Comparison of ENCODE assay signal across 18 mouse cellular contexts in the genomic region with DNA sequence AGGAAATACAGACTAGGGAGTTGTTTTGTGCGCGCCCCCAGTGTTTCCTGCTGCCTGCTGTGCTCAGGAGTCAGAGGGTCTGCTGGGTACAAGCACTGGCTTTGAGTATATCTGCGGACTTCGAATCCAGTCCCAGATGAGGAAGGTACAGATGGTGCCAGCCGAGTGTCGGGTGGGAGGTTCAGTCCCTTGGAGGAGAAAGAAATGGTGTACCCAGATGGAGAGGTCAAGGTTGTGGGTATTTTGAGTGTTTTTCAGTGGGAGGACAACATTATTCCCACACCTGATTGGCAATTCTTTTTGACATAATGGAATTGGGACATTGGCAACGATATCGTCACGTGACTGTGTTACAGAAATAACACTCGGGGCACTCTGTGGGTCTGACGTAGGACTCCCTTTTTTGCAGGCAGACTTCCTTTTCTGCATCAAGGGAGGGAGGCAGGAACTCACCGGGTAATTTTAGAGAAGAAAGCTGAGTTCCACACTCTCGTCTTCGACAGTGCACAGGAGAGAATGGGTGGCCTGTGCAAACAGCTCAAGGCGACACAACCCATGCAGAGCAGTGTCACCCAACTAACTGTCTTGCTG. TPM values are rescaled to one million over a fixed set of nuclear protein-coding genes. Genes with fewer than 3 reads are reported as not detected.
DNase-seq lines count a peak whose midpoint lies in the region; ATAC-seq lines count a peak whose summit lies in the region.
"Had no signal": no experiment of that assay in that cellular context is flagged by ENCODE, and none has a peak within 500 bp of the region (broad histone marks: within the 10 kb centered on the region; RNA-seq: fewer than 3 reads in every experiment).

No protein-coding gene starts in this region.

- H3K4me1 ChIP-seq in heart, embryonic 12.5 days (replicated peaks), result 0 out of 2 replicates have a peak, but pooled peaks cover 3% of the 10 kb centered on the region
- H3K4me1 ChIP-seq in hindbrain, embryonic 16.5 days (ENCODE audit: control insufficient read depth, insufficient read depth, low read depth, low read length), result no peaks in the 10 kb centered on the region
- H3K4me1 ChIP-seq: neural tube, embryonic 12.5 days had no signal

- no peaks in the 10 kb centered on the region for H3K27me3 ChIP-seq in heart, embryonic 12.5 days (replicated peaks)
- H3K27me3 ChIP-seq in hindbrain, embryonic 16.5 days (replicated peaks; ENCODE audit: control insufficient read depth, insufficient read depth, low read length), result no peaks in the 10 kb centered on the region
- H3K27me3 ChIP-seq: neural tube, embryonic 12.5 days had no signal

- no peak for ATAC-seq in heart, embryonic 12.5 days (ENCODE audit: insufficient number of reproducible peaks, low FRiP score)
- no peak for ATAC-seq in hindbrain, embryonic 16.5 days
- ATAC-seq: forebrain, embryonic 16.5 days; hindbrain, postnatal 0 days had no signal

- WGBS in heart, embryonic 12.5 days, result 81% methylated on average over 15 of the region's 15 CpGs
- whole genome bisulfite sequencing in hindbrain, embryonic 16.5 days, result 81% methylated on average over 15 of the region's 15 CpGs

- H3K9me3 ChIP-seq in heart, embryonic 12.5 days (replicated peaks), result no peaks in the 10 kb centered on the region
- no peaks in the 10 kb centered on the region for H3K9me3 ChIP-seq in hindbrain, embryonic 16.5 days (ENCODE audit: control insufficient read depth, low read length)
- H3K9me3 ChIP-seq: neural tube, embryonic 12.5 days had no signal

- no peak overlapping the region for H3K27ac ChIP-seq in heart, embryonic 12.5 days (ENCODE audit: poor library complexity, severe bottlenecking)
- H3K27ac ChIP-seq in hindbrain, embryonic 16.5 days (ENCODE audit: low read depth, low read length), result no peak overlapping the region
- H3K27ac ChIP-seq: hindbrain, postnatal 0 days; liver, embryonic 14.5 days; neural tube, embryonic 12.5 days had no signal

- peak; percentile 9 to 25 for DNase-seq in heart, adult 18-20 months
- DNase-seq in brain, adult 2 months (ENCODE audit: low read depth, low spot score), result peak; percentile 39
- peak; percentile 11 for DNase-seq in heart, adult 8-10 months (ENCODE audit: low spot score)
- peak; percentile 5 to 72 for DNase-seq in left cerebral cortex, postnatal 25 days (ENCODE audit: low spot score in 2 of 2)
- no peak for DNase-seq in spleen, adult 18-20 months
- DNase-seq: lung, postnatal 10 days; thymus, postnatal 36 days had no signal

- no peak overlapping the region for H3K9ac ChIP-seq in heart, embryonic 12.5 days
- H3K9ac ChIP-seq in hindbrain, embryonic 16.5 days (ENCODE audit: low read depth, low read length), result no peak overlapping the region
- H3K9ac ChIP-seq: liver, embryonic 14.5 days; neural tube, embryonic 12.5 days had no signal

- no peaks in the 10 kb centered on the region for H3K36me3 ChIP-seq in heart, embryonic 12.5 days
- no peaks in the 10 kb centered on the region for H3K36me3 ChIP-seq in hindbrain, embryonic 16.5 days (ENCODE audit: control insufficient read depth, insufficient read depth, low read length)
- H3K36me3 ChIP-seq: neural tube, embryonic 12.5 days had no signal

- no peak overlapping the region for H3K4me3 ChIP-seq in heart, embryonic 12.5 days
- H3K4me3 ChIP-seq in hindbrain, embryonic 16.5 days (ENCODE audit: low read length), result no peak overlapping the region
- H3K4me3 ChIP-seq: neural tube, embryonic 12.5 days had no signal

- H3K4me2 ChIP-seq in heart, embryonic 12.5 days, result no peak overlapping the region
- H3K4me2 ChIP-seq in hindbrain, embryonic 16.5 days (ENCODE audit: low read length), result no peak overlapping the region
- H3K4me2 ChIP-seq: neural tube, embryonic 12.5 days had no signal

- intact Hi-C loops in left cerebral cortex, postnatal 25 days (cut with DNase I), result no loop called here

RNA-seq across cellular contexts. Expression of a gene that starts 33.2 kb away (rescaled TPM):
- total RNA-seq in heart, adult 18-20 months (2021), result not detected
- polyA plus RNA-seq in heart, embryonic 12.5 days (2016; fragmentation: Nextera tagmentation; extraction: Ambion mirVana), result not detected in 2 replicates
- total RNA-seq in heart, adult 8-10 months (2022), result not detected
- not detected for total RNA-seq in left cerebral cortex, postnatal 25 days (2021)
- 0.57 and 0.88 TPM in 2 replicates for polyA plus RNA-seq in hindbrain, embryonic 16.5 days (2015; fragmentation: Nextera tagmentation; extraction: Ambion mirVana)
- total RNA-seq: hindbrain, postnatal 0 days; layer of hippocampus, adult 18-20 months; megakaryocyte-erythroid progenitor cell, adult 5-6 weeks had no signal
- polyA plus RNA-seq: C2C12; kidney, embryonic 14.5 days; limb, embryonic 11.5 days; liver, embryonic 14.5 days had no signal

Comparison
In these comparisons a context has a peak if more than half of its experiments do, and no peak if none do; other contexts are left out.
1. DNase-seq: peak in heart, adult 18-20 months (2 of 2), brain, adult 2 months (single experiment), heart, adult 8-10 months (single experiment) and left cerebral cortex, postnatal 25 days (2 of 2); none in spleen, adult 18-20 months (0 of 2).